Mouse (Mus musculus) liver, embryonic 14.5 days (tissue): ENCODE results near the gene Kctd7.

Experiments used
- CTCF ChIP-seq: IDR thresholded peaks from 2 replicates; pipeline ENCODE4 v1.5.1; 2016; ENCODE audit warnings: antibody characterized with exemption, low read depth, control low read depth
- EP300 ChIP-seq: IDR thresholded peaks from 2 replicates; pipeline ENCODE4 v1.6.1; 2016; ENCODE audit warnings: antibody characterized with exemption, low read depth

DNA sequence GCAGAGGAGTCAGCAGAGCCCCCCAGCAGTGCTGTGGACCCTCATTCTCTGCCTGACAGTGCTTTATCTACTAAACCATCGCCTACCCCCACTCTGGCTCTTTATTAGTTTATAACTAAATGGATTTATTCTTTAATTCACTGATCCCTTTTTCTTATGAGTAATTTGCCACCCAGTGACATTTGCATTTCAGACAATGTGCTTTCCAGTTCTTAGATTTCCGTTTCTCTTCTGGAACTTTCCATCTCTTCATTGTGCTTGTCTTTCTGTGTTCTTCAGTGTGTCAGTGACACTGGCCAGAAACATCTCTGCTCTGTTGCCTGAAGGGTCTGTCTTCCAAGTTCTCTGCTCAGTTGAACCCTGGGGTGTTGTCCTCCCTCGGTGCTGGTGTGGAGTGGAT, 25.4 kb upstream of the Kctd7 start:
- no peak for TF ChIP-seq CTCF
- no peak for TF ChIP-seq EP300
